Mouse (Mus musculus): Measurements from ENCODE around the gene Wnt3.

The Wnt3 gene

GRCm38 (mm10) chr11:103838955-103839354 is 65.0 kb downstream of the Wnt3 start:
- DNase-seq (ENCODE audit: low read depth, low spot score): peak; percentile 60

DNA sequence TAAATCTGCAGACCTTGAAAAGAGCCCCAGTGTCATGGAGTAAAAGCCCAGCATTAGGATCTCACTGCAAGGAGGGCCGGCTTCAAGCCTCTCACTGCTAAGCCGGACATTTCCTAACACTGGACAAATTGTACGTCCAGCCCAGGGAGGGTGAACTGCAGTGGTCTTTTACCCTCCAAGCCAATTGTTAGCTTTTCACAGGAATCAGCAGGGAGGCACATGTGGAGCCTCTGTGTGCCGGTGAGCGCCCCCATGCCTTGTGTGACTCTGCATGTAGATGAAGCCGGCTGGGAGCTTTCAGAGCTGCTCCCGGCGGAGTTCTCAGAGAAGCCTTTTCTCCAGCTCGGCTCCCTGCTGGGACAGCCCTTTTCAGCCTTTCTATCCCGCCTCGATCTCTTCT is 66.9 kb downstream of the Wnt3 start:
- no peak for DNase-seq (ENCODE audit: low read depth, low spot score)

DNA sequence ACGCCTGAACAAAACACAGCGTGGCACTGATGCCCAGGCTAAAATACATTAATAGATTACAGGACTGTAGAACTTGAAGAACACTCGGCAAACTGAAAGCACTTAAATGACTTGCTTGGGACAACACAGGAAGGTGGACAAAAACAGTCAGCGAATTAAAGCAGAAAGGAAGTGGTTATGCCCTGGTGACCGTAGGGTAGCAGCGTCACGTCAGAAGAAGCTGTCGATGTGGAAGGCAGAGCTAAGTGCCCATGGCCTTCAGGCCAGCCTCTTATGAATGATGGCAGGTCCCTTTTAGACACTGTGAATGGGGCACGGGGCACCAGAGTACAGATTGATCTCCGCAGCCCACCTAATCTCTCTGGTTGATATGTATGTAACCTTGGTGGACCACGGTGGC is 74.3 kb downstream of the Wnt3 start:
- no peak for DNase-seq (ENCODE audit: low read depth, low spot score)

GRCm38 (mm10) chr11:103852590-103853283 is 78.8 kb downstream of the Wnt3 start:
- peak; percentile 43 for DNase-seq (ENCODE audit: low read depth, low spot score)

GRCm38 (mm10) chr11:103853284-103853920 is 79.5 kb downstream of the Wnt3 start:
- no peak for DNase-seq (ENCODE audit: low read depth, low spot score)

- DNase-seq (ENCODE audit: low read depth, low spot score): no peak
These were observed 80.3 kb downstream of the Wnt3 start for GRCm38 (mm10) chr11:103854294-103854693.

GRCm38 (mm10) chr11:103856641-103857040 is 82.7 kb downstream of the Wnt3 start:
- DNase-seq (ENCODE audit: low read depth, low spot score): no peak

DNA sequence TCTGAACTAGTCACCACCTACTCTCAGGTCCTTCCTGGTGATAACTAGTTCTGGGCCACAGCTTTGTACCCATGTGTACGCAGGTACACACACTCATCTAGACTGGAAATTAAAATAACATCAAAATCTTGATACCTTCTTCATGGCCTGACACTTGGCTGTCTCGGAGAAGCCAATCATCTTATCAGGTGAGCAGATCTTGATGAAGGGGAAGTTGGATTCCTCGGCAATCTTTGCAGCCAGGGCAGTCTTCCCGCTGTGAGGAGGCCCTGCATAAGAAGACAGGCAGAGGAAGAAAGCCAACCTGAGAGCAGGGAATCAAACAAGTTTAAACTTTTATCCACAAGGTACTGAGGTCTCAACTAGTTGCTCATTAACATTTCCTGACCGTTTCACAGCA is 84.8 kb downstream of the Wnt3 start:
- no peak for DNase-seq (ENCODE audit: low read depth, low spot score)

GRCm38 (mm10) chr11:103859933-103860610 is 86.1 kb downstream of the Wnt3 start:
- peak; percentile 23 for DNase-seq (ENCODE audit: low read depth, low spot score)

DNA sequence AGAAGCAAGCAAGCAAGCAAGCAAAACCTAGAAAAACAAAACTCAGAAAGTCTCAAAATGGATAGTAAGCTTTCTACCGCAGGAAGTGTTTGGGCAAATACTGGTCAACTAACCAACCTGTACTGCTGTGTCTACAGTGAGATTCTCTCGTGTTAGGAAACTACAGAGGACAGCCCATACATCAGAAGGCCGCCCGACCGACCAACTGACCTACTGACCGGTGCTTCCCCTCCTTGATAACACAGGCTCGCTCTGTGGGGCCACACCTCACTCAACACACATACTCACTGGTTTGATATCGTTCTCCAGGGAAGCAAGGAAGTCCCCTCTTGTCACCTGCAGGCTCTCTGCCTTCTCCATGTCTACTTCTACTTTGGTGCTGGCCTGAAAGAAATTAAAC is 89.0 kb downstream of the Wnt3 start:
- no peak for DNase-seq (ENCODE audit: low read depth, low spot score)

DNA sequence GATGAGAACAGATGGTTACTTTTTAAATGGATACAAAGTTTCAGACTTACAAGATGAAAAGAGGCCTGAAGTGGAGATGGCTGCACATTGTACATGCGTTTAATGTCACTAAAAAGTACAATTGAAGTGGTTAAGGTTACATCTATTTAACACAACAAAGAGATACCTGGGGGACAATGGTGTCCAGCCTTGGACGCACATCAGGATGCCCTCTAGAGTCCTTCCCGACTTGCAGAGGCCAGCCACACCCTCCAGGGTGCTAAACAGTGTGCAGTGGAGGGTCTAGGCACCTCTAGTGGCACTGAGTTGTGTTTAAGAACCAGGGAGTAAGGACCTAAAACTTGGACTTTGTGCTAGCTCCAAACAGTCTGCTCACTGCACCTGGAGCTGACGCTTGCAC is 90.5 kb downstream of the Wnt3 start:
- no peak for DNase-seq (ENCODE audit: low read depth, low spot score)

- no peak for DNase-seq (ENCODE audit: low read depth, low spot score)
These were observed 91.4 kb downstream of the Wnt3 start for GRCm38 (mm10) chr11:103865346-103865745.

All from 3T3-L1 (cell line).